Mouse (Mus musculus) CH12.LX (cell line): ENCODE data around the gene Tmem108.

ENCODE experiments used
- CTCF ChIP-seq, 2 experiments: IDR thresholded peaks in 1 of 2; conservative IDR thresholded peaks in 1 of 2; 2 replicates each; pipeline ENCODE4 v1.5.1; 2011 to 2012; ENCODE audit warnings: low read depth in 2 of 2, low read length in 2 of 2, improper control_type of control experiment in 1 of 2, inconsistent platforms in 1 of 2, mild to moderate bottlenecking in 1 of 2, moderate library complexity in 1 of 2
- E2F4 ChIP-seq: IDR thresholded peaks from 2 replicates; pipeline ENCODE4 v1.6.1; 2011; ENCODE audit warnings: low read depth, low read length, improper control_type of control experiment; ENCODE audit not compliant: insufficient replicate concordance
- ELF1 ChIP-seq: IDR thresholded peaks from 2 replicates; pipeline ENCODE4 v1.6.1; 2014; ENCODE audit warnings: low read depth, mild to moderate bottlenecking, inconsistent platforms, low read length, improper control_type of control experiment
- GABPA ChIP-seq: IDR thresholded peaks from 2 replicates; pipeline ENCODE4 v1.6.1; 2012; ENCODE audit warnings: low read depth, low read length, improper control_type of control experiment, inconsistent platforms; ENCODE audit not compliant: insufficient replicate concordance
- POLR2A ChIP-seq: IDR thresholded peaks from 2 replicates; pipeline ENCODE4 v1.6.1; 2011; ENCODE audit warnings: low read depth, mild to moderate bottlenecking, improper control_type of control experiment, low read length
- TBP ChIP-seq: conservative IDR thresholded peaks from 2 replicates; pipeline ENCODE4 v1.6.1; 2011; ENCODE audit warnings: low read depth, low read length, improper control_type of control experiment
- USF2 ChIP-seq: conservative IDR thresholded peaks from 2 replicates; pipeline ENCODE4 v1.6.1; 2011; ENCODE audit warnings: low read depth, low read length, improper control_type of control experiment

GRCm38 (mm10) chr9:103678531-103679060, 83.0 kb downstream of the Tmem108 start:
- TF ChIP-seq POLR2A, result no peak
- TF ChIP-seq TBP, result no peak
- no peak for TF ChIP-seq ELF1
- no peak for TF ChIP-seq CTCF (conservative IDR thresholded peaks at IDR 0.05 in 1 of 2, IDR thresholded peaks at IDR 0.05 in 1 of 2; ENCODE audit: low read depth in 2 of 2, low read length in 2 of 2)
- no peak for TF ChIP-seq E2F4
- no peak for TF ChIP-seq USF2
- TF ChIP-seq GABPA, result no peak
